Mouse (Mus musculus): Measurements from ENCODE around the gene Wdr90. TPM values are rescaled to one million over a fixed set of nuclear protein-coding genes. Genes with fewer than 3 reads are reported as not detected.

Wdr90 gene
- polyA plus RNA-seq, 1 experiment from 2014 or later, result 25.7 TPM

DNA sequence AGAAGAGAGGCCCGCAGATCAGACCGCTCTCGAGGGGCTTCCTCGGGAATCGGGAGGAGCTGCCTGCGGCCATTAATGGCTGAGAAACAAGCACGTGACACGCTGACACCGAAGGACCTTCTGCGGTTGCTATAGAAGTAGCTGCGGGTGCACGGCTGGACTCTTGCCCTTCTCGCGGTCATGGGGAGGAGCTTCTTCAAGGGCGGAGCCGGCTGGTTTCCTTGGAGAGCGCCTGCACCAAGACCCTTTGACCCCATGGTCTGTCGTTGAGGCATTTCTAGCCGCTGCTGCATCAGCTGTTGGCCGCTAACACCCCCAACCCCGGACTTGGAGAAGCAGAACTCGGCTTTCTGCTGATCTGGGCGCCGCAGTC lies 28.0 kb downstream of the Wdr90 start, which contains the start of gene Stub1:
TSS of gene Stub1 (minus strand) at position 114 of the 373 bp plus-strand sequence.
- peak within 1 kb of the TSS; percentile 88 for H3K9ac ChIP-seq (ENCODE audit: low read depth, low read length)
- WGBS, result under 1% methylated on average over 24 of the region's 24 CpGs
- ATAC-seq (replicated peaks; ENCODE audit: low FRiP score) (peak; percentile 50), DNase-seq (ENCODE audit: low spot score) (no peak)
- peak within 1 kb of the TSS; percentile 85 for H3K4me3 ChIP-seq (ENCODE audit: low read depth, low read length)
- no peaks in the 10 kb centered on the region for H3K9me3 ChIP-seq (ENCODE audit: control insufficient read depth, low read length)
- peaks cover 64% of the 10 kb centered on the region for H3K4me1 ChIP-seq (replicated peaks; ENCODE audit: control insufficient read depth, insufficient read depth, low read length)
- no peaks in the 10 kb centered on the region for H3K27me3 ChIP-seq (replicated peaks; ENCODE audit: control insufficient read depth, insufficient read depth, low read length)
- peak within 1 kb of the TSS; percentile 99 for H3K4me2 ChIP-seq
- peaks cover 32% of the 10 kb centered on the region for H3K36me3 ChIP-seq (ENCODE audit: control insufficient read depth, insufficient read depth, low read length)
- H3K27ac ChIP-seq (ENCODE audit: low read depth, low read length), result peak within 1 kb of the TSS; percentile 97

DNA sequence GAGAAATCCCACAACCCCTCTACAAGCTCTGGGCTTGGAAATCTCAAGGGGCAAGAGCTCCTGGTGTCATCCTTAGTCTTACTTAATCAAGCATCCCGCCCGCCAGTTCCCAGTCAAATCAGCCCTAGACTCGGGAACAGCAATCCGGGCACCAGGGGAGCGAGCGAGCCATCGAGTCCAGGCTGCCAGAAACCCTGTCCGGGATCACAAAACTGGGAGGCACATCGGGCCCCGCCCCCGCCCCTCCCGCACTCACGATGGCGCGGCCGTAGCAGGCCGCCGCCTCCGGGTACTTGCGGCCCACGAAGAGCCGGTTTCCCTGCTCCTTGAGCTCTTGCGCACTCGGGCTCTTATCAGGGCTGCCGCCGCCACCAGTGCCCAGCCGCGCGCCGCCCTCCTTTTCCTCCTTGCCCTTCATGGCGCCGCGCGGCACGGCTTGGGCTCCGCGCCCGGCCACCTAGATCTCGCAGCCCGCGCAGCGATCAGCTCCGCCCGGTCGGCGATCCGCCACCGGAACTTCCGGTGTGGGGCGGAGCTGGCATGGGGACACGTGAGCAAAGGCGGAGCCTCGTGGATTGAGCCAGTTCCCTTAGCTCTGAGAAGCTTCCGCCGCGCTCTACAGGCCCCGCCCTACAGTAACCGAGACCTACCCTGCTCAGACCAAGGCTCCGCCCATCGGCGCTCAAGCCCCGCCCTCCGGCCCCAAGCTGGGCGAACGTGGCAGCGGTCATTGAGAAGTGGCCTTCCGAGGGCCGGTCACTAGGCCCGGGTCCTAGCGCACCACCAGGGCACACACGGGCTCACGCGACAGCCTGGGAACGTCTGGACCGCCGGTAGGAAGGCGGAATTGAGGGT lies 28.6 kb downstream of the Wdr90 start:
- no peaks in the 10 kb centered on the region for H3K9me3 ChIP-seq (ENCODE audit: control insufficient read depth, low read length)
- peak; percentile 99 for DNase-seq (ENCODE audit: low spot score)
- WGBS, result under 1% methylated on average over 77 of the region's 77 CpGs
- peak overlapping the region; percentile 97 for H3K27ac ChIP-seq (ENCODE audit: low read depth, low read length)
- peaks cover 35% of the 10 kb centered on the region for H3K36me3 ChIP-seq (ENCODE audit: control insufficient read depth, insufficient read depth, low read length)
- peak; percentile 90 for ATAC-seq (replicated peaks; ENCODE audit: low FRiP score)
- peaks cover 62% of the 10 kb centered on the region for H3K4me1 ChIP-seq (replicated peaks; ENCODE audit: control insufficient read depth, insufficient read depth, low read length)
- H3K9ac ChIP-seq (ENCODE audit: low read depth, low read length), result peak overlapping the region; percentile 88
- H3K27me3 ChIP-seq (replicated peaks; ENCODE audit: control insufficient read depth, insufficient read depth, low read length), result no peaks in the 10 kb centered on the region
- H3K4me3 ChIP-seq (ENCODE audit: low read depth, low read length), result peak overlapping the region; percentile 85
- peak overlapping the region; percentile 99 for H3K4me2 ChIP-seq

DNA sequence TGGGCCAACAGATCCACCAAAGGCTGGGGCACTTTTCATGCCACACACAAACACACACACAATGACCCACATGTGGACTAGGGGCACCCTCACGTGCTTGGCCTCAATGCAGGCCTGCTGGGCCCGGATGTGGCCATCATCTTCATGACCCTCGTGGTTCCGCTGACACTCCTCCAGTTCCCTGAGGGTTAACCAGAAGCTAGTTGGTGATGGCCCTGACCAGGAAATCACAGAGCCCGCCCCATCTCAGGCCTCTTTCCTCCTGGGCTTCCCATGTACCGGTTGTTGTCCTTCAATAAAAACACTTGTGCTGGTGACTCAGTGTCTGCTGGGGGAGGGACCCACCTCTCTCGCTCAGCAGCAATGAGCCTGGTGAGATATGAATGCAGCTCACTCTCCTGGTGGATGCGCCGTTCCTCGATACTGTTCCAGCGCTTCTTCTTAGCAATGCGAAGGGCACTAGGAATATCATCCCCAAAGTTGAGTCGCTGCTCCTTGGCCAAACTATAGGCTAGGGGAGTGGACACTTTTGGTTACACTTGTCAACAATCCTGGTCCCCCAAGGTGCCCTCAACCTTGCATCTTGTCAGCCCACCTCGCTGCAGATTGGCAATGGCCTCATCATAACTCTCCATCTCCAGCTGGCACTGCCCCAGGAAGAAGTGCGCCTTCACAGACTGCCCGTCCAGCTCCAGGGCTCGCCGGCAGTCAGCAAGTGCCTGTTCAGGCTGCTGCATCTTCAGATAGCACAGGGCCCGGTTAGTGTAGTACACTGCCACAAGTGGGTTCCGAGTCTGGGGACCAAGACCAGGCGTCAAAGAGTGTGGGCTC lies 29.6 kb downstream of the Wdr90 start:
- Histone ChIP-seq H3K36me3 (ENCODE audit: control insufficient read depth, insufficient read depth, low read length) (peaks cover 44% of the 10 kb centered on the region), H3K4me1 (replicated peaks; ENCODE audit: control insufficient read depth, insufficient read depth, low read length) (peaks cover 53% of the 10 kb centered on the region), H3K9me3 (ENCODE audit: control insufficient read depth, low read length) (no peaks in the 10 kb centered on the region), H3K4me3 (ENCODE audit: low read depth, low read length) (peak overlapping the region; percentile 85), H3K27me3 (replicated peaks; ENCODE audit: control insufficient read depth, insufficient read depth, low read length) (no peaks in the 10 kb centered on the region), H3K9ac (ENCODE audit: low read depth, low read length) (peak overlapping the region; percentile 88), H3K27ac (ENCODE audit: low read depth, low read length) (peak overlapping the region; percentile 97), H3K4me2 (peak overlapping the region; percentile 99)
- DNase-seq (ENCODE audit: low spot score) (no peak), ATAC-seq (replicated peaks; ENCODE audit: low FRiP score) (no peak)
- 50% methylated on average over 21 of the region's 21 CpGs for WGBS

DNA sequence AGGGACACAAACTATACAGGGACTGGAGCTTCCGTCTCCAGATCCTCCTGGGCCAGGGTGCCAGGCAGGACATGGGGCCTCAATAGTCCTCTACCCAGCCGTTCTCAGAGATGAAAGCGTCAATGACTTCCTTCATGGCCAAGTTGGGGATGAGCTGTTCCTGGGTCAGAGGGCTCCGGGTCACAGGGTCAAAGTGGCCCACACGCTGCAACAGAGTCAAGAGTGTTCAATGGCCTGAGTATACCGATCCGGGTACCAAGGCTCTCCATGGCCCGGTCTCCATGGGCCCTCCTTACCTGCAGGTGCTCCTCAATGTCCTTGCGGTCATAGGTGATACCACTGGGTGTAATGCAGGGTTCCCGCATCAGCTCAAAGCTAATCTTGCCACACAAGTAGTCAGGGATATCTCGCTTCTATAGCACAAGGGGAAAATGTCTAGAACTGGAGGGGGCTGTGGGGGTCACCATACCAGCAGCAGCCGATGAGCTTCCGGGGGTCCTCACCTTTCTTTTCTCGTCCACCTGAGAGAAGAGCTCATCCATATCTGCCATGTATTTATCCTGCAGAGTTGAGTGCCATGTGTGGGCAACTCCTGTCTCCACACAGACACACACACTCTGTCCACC lies 30.4 kb downstream of the Wdr90 start:
- peaks cover 49% of the 10 kb centered on the region for H3K36me3 ChIP-seq (ENCODE audit: control insufficient read depth, insufficient read depth, low read length)
- peak overlapping the region; percentile 99 for H3K4me2 ChIP-seq
- peak overlapping the region; percentile 85 for H3K4me3 ChIP-seq (ENCODE audit: low read depth, low read length)
- WGBS, result 85% methylated on average over 14 of the region's 14 CpGs
- H3K9me3 ChIP-seq (ENCODE audit: control insufficient read depth, low read length), result no peaks in the 10 kb centered on the region
- no peak overlapping the region for H3K27ac ChIP-seq (ENCODE audit: low read depth, low read length)
- ATAC-seq (replicated peaks; ENCODE audit: low FRiP score), result no peak
- DNase-seq (ENCODE audit: low spot score), result no peak
- H3K9ac ChIP-seq (ENCODE audit: low read depth, low read length), result peak overlapping the region; percentile 88
- peaks cover 45% of the 10 kb centered on the region for H3K4me1 ChIP-seq (replicated peaks; ENCODE audit: control insufficient read depth, insufficient read depth, low read length)
- H3K27me3 ChIP-seq (replicated peaks; ENCODE audit: control insufficient read depth, insufficient read depth, low read length), result no peaks in the 10 kb centered on the region

DNA sequence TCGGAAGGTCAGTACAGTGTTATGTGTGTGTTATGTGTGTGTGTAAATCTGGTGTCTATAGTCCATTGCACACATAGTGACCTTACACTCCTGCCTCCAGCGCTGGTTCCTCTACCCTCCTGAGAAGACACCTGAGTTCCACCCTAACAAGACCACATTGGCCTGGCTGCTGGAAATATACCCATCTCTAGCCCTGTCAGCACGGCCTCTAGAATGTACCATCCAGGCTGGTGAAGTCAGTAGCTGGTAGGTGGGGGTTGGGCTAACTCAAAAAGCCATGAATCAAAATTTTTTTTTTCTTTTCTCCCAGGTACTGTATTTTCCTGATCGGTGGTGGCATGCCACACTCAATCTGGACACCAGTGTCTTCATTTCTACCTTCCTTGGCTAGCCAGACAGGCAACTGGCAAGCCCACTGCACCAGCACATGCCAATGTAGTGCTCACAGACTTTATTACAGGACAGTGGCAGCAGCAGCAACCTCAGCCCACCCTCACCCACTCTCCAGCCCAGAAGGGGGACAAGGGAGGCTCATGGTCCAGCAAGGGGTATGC lies 31.0 kb downstream of the Wdr90 start:
- Histone ChIP-seq H3K9ac (ENCODE audit: low read depth, low read length) (peak overlapping the region; percentile 20; the same call in 1 of the 2 replicates), H3K36me3 (ENCODE audit: control insufficient read depth, insufficient read depth, low read length) (peaks cover 47% of the 10 kb centered on the region), H3K4me3 (ENCODE audit: low read depth, low read length) (peak overlapping the region; percentile 65), H3K4me1 (replicated peaks; ENCODE audit: control insufficient read depth, insufficient read depth, low read length) (peaks cover 48% of the 10 kb centered on the region), H3K27ac (ENCODE audit: low read depth, low read length) (peak overlapping the region; percentile 82; the same call in 1 of the 2 replicates), H3K27me3 (replicated peaks; ENCODE audit: control insufficient read depth, insufficient read depth, low read length) (no peaks in the 10 kb centered on the region), H3K4me2 (peak overlapping the region; percentile 99), H3K9me3 (ENCODE audit: control insufficient read depth, low read length) (no peaks in the 10 kb centered on the region)
- DNase-seq (ENCODE audit: low spot score), result no peak
- 76% methylated on average over 4 of the region's 4 CpGs for WGBS
- ATAC-seq (replicated peaks; ENCODE audit: low FRiP score), result no peak

DNA sequence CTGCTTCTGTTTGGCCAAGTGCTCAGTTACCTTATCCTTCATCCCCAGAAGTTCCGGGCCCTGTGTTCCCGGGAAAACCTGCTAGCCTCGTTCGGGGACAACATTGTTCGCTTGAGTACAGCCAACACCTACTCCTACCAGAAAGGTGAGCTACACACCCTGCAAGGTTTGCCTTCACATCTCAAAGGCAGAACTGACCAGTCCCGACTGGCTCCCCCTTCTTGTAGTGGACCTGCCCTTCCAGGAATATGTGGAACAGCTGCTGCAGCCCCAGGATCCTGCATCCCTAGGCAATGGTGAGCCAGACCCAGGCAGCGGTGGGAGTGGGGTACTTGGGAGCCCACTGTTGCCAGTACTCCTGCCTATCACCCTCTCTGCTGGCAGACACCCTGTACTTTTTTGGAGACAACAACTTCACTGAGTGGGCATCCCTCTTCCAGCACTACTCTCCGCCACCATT lies 31.7 kb downstream of the Wdr90 start:
- peaks cover 42% of the 10 kb centered on the region for H3K36me3 ChIP-seq (ENCODE audit: control insufficient read depth, insufficient read depth, low read length)

DNA sequence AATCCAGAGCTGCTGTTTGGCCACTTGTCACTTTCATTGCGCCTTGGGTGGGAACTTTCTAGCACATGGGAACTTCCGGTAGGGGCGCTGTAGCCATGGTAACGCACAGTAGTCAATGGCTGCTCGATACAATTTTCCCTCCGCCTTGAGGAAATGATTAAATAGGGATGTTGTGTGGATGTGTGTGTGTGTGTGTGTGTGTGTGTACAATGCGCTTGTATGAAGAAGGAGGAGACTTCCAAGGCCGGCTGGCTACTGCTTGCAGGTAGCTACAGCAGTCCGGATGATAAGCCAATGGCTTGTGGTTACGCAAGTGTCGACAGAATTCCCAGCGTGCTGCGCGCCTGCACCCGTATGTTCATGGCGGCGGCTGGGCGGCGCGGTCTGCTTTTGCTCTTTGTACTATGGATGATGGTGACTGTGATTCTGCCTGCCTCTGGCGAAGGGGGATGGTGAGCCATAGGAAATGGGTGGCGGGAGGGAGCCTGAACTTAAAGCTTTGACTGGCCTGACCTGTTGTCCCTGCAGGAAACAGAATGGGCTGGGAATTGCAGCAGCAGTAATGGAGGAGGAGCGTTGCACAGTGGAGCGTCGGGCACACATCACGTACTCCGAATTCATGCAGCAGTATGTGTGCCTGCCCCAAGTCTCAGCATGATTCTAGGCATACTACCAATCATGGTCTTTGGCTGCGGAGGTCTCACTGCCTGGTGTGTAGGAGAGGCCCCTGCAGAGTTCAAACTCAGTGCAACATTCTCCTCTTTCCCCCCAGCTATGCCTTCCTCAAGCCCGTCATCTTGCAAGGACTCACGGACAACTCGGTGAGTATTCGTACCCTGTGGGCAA lies 32.4 kb downstream of the Wdr90 start, which contains the start of gene Jmjd8:
TSS of gene Jmjd8 (plus strand) at position 156 of the 846 bp plus-strand sequence.
- Histone ChIP-seq H3K9me3 (ENCODE audit: control insufficient read depth, low read length) (no peaks in the 10 kb centered on the region), H3K4me1 (replicated peaks; ENCODE audit: control insufficient read depth, insufficient read depth, low read length) (peaks cover 50% of the 10 kb centered on the region), H3K4me3 (ENCODE audit: low read depth, low read length) (peak within 1 kb of the TSS; percentile 65), H3K4me2 (peak within 1 kb of the TSS; percentile 99), H3K9ac (ENCODE audit: low read depth, low read length) (peak within 1 kb of the TSS; percentile 77), H3K36me3 (ENCODE audit: control insufficient read depth, insufficient read depth, low read length) (peaks cover 42% of the 10 kb centered on the region), H3K27ac (ENCODE audit: low read depth, low read length) (peak within 1 kb of the TSS; percentile 82), H3K27me3 (replicated peaks; ENCODE audit: control insufficient read depth, insufficient read depth, low read length) (no peaks in the 10 kb centered on the region)
- DNase-seq (ENCODE audit: low spot score) (peak; percentile 87), ATAC-seq (replicated peaks; ENCODE audit: low FRiP score) (peak; percentile 37; the same call in 1 of the 2 replicates)
- WGBS, result 1% methylated on average over 32 of the region's 32 CpGs

More for the DNA sequence above, 31.7 kb downstream of the Wdr90 start:
- ATAC-seq (replicated peaks; ENCODE audit: low FRiP score) (no peak), DNase-seq (ENCODE audit: low spot score) (no peak)
- Histone ChIP-seq H3K27me3 (replicated peaks; ENCODE audit: control insufficient read depth, insufficient read depth, low read length) (no peaks in the 10 kb centered on the region), H3K9me3 (ENCODE audit: control insufficient read depth, low read length) (no peaks in the 10 kb centered on the region), H3K27ac (ENCODE audit: low read depth, low read length) (peak overlapping the region; percentile 82), H3K4me1 (replicated peaks; ENCODE audit: control insufficient read depth, insufficient read depth, low read length) (peaks cover 50% of the 10 kb centered on the region), H3K4me2 (peak overlapping the region; percentile 99), H3K4me3 (ENCODE audit: low read depth, low read length) (peak overlapping the region; percentile 65), H3K9ac (ENCODE audit: low read depth, low read length) (peak overlapping the region; percentile 77)
- WGBS, result 36% methylated on average over 8 of the region's 8 CpGs
